Mouse (Mus musculus) cerebellum, adult 2 months (tissue): ENCODE measurements at regions not wholly inside any gene's neighbourhood (a gene's known extent, or its start where the extent isn't known, plus 50 kb on each side); places are given as distances from the start of the nearest gene placed in this dataset.

Experiments used
- CTCF ChIP-seq: fragments of 200-500 bp; IDR thresholded peaks from 2 replicates; pipeline ENCODE4 v1.5.1; 2011; ENCODE audit warnings: low read depth, mild to moderate bottlenecking, control low read depth, low read length, moderate library complexity, borderline replicate concordance; ENCODE audit not compliant: insufficient read depth
- POLR2A ChIP-seq: fragments of 200-500 bp; IDR thresholded peaks from 2 replicates; pipeline ENCODE4 v1.6.1; 2011; ENCODE audit warnings: low read length, control low read depth, borderline replicate concordance; ENCODE audit not compliant: insufficient read depth

DNA sequence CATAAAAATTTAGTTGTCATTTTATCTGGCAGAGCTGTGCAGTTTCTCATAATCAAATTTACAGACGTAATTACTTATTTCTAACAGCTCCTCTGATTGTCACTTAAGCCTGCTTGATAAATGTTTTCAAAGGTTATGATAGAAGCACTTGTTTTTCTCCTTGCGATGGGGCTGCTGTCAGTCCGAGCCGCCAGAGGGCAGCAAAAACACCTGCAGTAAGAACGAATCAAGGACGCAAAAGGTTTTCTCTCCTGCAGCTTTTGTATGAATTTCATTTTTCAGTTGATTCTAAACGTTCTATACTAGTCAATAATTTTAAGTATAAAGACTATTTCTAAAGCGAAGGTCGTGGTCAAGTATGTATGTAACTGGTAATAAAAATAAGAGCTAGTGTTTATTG lies 166.1 kb downstream of the AI429214 start:
- TF ChIP-seq POLR2A = no peak
- TF ChIP-seq CTCF = peak; percentile 74
